Mouse (Mus musculus) thymus, adult 2 months (tissue): ENCODE measurements around the gene Ep300. TPM values are rescaled to one million over a fixed set of nuclear protein-coding genes. Genes with fewer than 3 reads are reported as not detected.

Source experiments
- DNase-seq: peaks from one replicate; pipeline ENCODE4 v3.0.0; 2021
- H3K27ac ChIP-seq: fragments of 200-500 bp; 2 replicates; pipeline ENCODE4 v1.5.1; 2012; ENCODE audit warnings: low read length, control low read depth; ENCODE audit not compliant: control insufficient read depth, insufficient read depth
- H3K27me3 ChIP-seq: fragments of 200-500 bp; 2 replicates; pipeline ENCODE4 v1.6.1; 2012; ENCODE audit warnings: mild to moderate bottlenecking, low read length, moderate library complexity, mixed read lengths; ENCODE audit not compliant: control insufficient read depth, insufficient read depth
- H3K36me3 ChIP-seq: fragments of 200-500 bp; 2 replicates; pipeline ENCODE4 v1.6.1; 2012; ENCODE audit warnings: mild to moderate bottlenecking, low read length, moderate library complexity; ENCODE audit not compliant: control insufficient read depth, insufficient read depth
- H3K4me1 ChIP-seq: fragments of 200-500 bp; replicated peaks from 2 replicates; pipeline ENCODE4 v1.6.1; 2012; ENCODE audit warnings: low read length; ENCODE audit not compliant: control insufficient read depth, insufficient read depth
- H3K4me3 ChIP-seq: fragments of 200-500 bp; 2 replicates; pipeline ENCODE4 v1.5.1; 2012; ENCODE audit warnings: mild to moderate bottlenecking, low read length, control low read depth, moderate library complexity; ENCODE audit not compliant: control insufficient read depth, insufficient read depth
- CTCF ChIP-seq: fragments of 200-500 bp; IDR thresholded peaks from 2 replicates; pipeline ENCODE4 v1.5.1; 2012; ENCODE audit warnings: mild to moderate bottlenecking, control low read depth, low read length, moderate library complexity, borderline replicate concordance; ENCODE audit not compliant: control insufficient read depth, poor library complexity, insufficient read depth; ENCODE audit errors: extremely low read depth
- POLR2A ChIP-seq: fragments of 200-500 bp; IDR thresholded peaks from 2 replicates; pipeline ENCODE4 v1.6.1; 2012; ENCODE audit warnings: mild to moderate bottlenecking, low read length, control low read depth, moderate library complexity; ENCODE audit not compliant: control insufficient read depth, poor library complexity, insufficient read depth; ENCODE audit errors: extremely low read depth
- WGBS: fragments of 180-500 bp; shearing (Covaris S2); methylation state at CpG from one replicate; pipeline ENCODE4 v1.1.7; 2018; 5-methylcytosine and 5-hydroxymethylcytosine counted together
- polyA plus RNA-seq: library from polyadenylated mRNA; depleted of rRNA; stranded (reverse); fragments of >200 nt; gene quantifications from 2 replicates; pipeline ENCODE4 v1.2.3, GENCODE M21; 2012

The Ep300 gene
- polyA plus RNA-seq, 1 experiment, result 60.6 TPM

DNA sequence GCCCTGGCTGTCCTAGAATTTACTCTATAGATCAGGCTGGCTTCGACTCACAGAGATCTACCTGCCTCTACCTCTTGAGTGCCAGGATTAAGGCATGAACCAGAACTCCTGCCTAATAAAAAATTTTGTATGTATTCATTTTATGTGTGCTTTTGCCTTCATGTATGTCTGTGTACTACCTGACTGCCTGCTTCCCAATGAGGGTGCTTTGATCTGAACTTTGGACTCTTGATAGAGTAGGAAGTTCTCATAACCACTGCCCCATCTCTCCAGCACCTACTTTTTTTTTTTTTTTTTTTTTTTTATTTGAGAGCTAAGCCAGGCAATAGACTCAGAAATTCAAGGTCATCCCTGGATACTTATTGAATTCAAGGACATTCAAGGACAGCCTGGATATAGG lies 31.7 kb upstream of the Ep300 start:
- H3K27ac ChIP-seq, result no peak overlapping the region
- H3K27me3 ChIP-seq, result no peaks in the 10 kb centered on the region
- WGBS, result 97% methylated on average over 1 of the region's 1 CpGs
- no peak overlapping the region for H3K4me3 ChIP-seq
- DNase-seq, result no peak
- no peaks in the 10 kb centered on the region for H3K4me1 ChIP-seq
- TF ChIP-seq CTCF (no peak), POLR2A (no peak)
- H3K36me3 ChIP-seq, result no peaks in the 10 kb centered on the region

DNA sequence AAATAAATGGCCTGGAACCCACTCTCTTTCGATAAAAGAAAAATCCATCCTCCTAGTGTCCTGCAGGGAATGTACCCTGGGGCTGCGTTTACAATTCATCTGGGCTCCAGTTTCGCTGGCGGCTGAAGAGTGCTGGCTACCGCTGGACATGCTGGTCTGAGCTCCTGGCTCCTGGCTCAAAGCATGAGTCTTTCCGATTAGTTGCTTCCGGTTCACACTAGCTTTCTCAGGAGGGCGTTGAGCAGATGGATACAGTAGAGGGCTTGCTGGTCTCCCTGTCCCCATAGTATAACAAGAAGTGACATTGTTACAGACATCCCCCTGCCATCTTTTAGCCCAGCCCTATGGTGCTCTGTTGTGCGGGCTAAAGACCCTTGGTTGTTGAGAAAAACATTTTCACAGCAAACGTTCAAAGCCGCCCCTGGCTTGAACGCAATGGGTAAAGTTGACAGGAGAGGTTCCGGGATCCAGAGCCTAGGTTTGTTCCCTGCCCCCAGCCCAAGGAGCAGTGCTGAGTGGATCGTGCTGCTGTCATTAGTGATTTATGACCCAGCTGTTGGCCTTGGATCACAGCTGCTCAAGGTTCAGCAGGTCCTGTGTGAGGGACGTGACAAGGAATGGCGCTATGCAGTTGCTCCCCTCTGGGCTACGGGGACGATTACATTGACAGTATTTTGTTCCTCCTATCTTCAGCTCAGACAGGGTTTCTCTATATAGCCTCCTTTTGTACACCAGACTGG lies 30.4 kb upstream of the Ep300 start:
- Histone ChIP-seq H3K36me3 (no peaks in the 10 kb centered on the region), H3K27ac (no peak overlapping the region), H3K4me1 (no peaks in the 10 kb centered on the region), H3K4me3 (no peak overlapping the region), H3K27me3 (no peaks in the 10 kb centered on the region)
- 83% methylated on average over 18 of the region's 18 CpGs for WGBS
- TF ChIP-seq CTCF (no peak), POLR2A (no peak)
- DNase-seq, result no peak

DNA sequence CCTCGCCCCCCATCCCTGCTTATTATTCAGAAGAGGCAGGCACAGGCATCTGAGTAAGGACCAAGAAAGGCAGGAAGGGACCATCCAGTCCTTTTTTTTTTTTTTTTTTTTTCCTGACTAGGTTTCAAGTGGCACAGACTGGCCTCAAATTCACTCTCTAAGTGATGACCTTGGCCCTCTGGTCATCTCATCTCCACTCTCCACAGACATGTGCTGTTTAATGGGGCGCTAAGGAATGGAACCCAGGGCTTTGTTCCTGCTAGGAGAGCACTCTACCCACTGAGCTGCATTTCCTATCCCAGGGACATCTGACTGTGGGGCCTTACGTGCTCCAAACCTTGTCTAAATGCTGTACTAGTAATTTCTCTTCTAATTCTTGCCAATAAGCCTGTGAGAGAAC lies 29.2 kb upstream of the Ep300 start:
- Histone ChIP-seq H3K36me3 (no peaks in the 10 kb centered on the region), H3K4me3 (no peak overlapping the region), H3K27ac (no peak overlapping the region), H3K27me3 (no peaks in the 10 kb centered on the region), H3K4me1 (no peaks in the 10 kb centered on the region)
- no peak for DNase-seq
- no peak for TF ChIP-seq POLR2A
- no peak for TF ChIP-seq CTCF
- WGBS, result 92% methylated on average over 3 of the region's 3 CpGs

DNA sequence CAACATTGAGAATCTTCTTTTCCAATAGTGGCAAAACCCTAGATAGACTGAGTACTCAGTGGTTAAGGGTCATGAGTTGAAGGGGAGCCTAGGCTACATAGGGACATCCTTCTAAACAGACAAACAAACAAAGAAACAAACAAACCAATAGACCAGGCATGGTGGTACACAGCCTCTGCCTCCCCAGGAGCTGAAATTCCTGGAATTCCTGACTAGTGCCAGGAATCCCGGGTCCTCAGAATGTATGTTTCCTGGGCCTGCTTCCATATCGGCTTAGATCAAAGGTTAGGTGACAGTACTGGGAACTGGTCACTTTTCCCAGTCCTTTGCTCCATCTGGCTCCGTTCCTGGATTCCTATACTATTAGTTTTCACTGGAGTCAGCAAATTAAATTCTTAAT lies 23.6 kb upstream of the Ep300 start:
- DNase-seq, result no peak
- TF ChIP-seq CTCF (no peak), POLR2A (no peak)
- Histone ChIP-seq H3K4me1 (peaks cover 9% of the 10 kb centered on the region), H3K27me3 (no peaks in the 10 kb centered on the region), H3K36me3 (no peaks in the 10 kb centered on the region), H3K27ac (no peak overlapping the region), H3K4me3 (no peak overlapping the region)
- 90% methylated on average over 3 of the region's 3 CpGs for WGBS

DNA sequence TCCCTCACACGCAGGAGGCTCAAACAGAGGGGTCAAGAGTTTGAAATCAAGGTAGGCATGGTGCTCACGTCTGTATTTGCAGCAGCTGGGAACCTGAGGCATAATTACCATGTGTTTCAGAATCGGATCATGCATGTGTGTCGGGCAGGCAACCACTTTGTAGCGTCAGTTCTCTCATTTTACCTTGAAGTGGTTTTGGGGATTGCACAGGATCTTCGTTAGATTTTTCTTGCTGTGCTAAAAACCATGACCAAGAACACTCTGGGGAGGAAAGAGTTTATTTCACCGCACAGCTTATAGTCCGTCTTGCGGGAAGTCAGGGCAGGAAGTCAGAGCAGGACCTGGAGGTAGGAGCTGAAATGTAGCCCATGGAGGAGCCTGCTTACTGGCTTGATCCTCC lies 23.2 kb upstream of the Ep300 start:
- DNase-seq, result no peak
- WGBS, result 15% methylated on average over 9 of the region's 9 CpGs

DNA sequence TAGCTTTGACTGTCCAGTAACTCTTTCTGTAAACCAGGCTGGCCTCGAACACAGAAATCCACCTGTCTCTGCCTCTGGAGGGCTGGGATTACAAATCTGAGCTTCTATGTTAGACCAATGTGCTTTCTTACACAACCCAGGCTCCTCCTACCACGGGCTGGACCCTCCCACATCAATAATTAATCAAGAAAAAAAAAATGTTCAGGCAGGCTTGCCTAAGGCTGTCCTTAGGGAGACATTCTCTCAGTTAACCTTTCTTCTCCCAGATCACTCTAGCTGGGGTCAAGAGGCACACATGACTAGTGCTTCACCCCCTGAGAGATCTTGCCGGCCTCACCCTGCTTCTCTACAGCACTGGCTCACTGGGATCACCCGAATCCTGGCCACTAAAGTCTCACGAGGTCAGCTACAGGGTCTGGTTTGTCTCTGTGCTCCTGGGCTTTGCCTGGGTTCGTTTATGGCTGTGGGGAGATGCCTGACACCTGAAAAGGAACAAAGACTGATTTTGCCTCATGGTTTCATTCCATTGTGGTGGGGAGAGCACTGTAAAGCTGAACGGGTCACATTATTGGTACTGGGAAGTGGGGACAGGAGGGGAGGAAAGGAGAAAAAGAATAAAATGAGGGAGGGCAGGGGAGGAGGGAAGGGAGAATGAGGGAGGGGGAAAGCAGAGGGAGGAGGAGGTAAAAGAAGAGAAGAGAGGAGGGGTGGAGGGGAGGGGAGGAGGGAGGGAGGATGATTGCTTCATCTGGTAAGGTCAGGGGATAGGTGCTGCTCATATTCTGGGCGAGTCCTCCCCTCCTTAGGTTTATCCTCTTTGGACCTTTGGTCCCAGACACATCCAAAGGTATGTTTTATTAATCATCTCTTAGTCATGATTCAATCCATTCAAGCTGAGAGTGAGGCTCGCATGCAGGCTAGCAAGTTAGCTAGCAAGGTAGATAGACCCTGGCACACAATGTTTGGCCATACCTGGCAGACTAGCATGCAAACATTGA lies 22.4 kb upstream of the Ep300 start:
- H3K4me3 ChIP-seq, result no peak overlapping the region
- no peak for DNase-seq
- 73% methylated on average over 9 of the region's 9 CpGs for WGBS
- TF ChIP-seq POLR2A, result no peak
- TF ChIP-seq CTCF, result no peak
- no peak overlapping the region for H3K27ac ChIP-seq
- peaks cover 9% of the 10 kb centered on the region for H3K4me1 ChIP-seq
- no peaks in the 10 kb centered on the region for H3K36me3 ChIP-seq
- H3K27me3 ChIP-seq, result no peaks in the 10 kb centered on the region

More for the DNA sequence above, 23.2 kb upstream of the Ep300 start:
- H3K4me3 ChIP-seq, result no peak overlapping the region
- TF ChIP-seq CTCF (no peak), POLR2A (no peak)
- H3K36me3 ChIP-seq, result no peaks in the 10 kb centered on the region
- no peak overlapping the region for H3K27ac ChIP-seq
- H3K27me3 ChIP-seq, result no peaks in the 10 kb centered on the region
- peaks cover 9% of the 10 kb centered on the region for H3K4me1 ChIP-seq
